Mouse (Mus musculus) adrenal gland, postnatal 0 days (tissue): ENCODE measurements around the gene Atxn2l. TPM values are rescaled to one million over a fixed set of nuclear protein-coding genes. Genes with fewer than 3 reads are reported as not detected.

Source experiments
- polyA plus RNA-seq: library from polyadenylated mRNA; unstranded; fragments of >200 nt; fragmentation: Nextera tagmentation; extraction: Ambion mirVana; gene quantifications from 2 replicates; pipeline ENCODE4 v1.2.1, GENCODE M21; 2015

The Atxn2l gene
- 31.8 and 38.3 TPM in 2 replicates for polyA plus RNA-seq

GRCm38 (mm10) chr7:126503273-126503878, at the start of gene Atxn2l:
Gene Atxn2l (minus strand): TSS chr7:126503437.

GRCm38 (mm10) chr7:126487052-126487483, 16.2 kb downstream of the Atxn2l start, which contains the start of gene Tufm:
Gene Tufm (plus strand): TSS chr7:126487361.

DNA sequence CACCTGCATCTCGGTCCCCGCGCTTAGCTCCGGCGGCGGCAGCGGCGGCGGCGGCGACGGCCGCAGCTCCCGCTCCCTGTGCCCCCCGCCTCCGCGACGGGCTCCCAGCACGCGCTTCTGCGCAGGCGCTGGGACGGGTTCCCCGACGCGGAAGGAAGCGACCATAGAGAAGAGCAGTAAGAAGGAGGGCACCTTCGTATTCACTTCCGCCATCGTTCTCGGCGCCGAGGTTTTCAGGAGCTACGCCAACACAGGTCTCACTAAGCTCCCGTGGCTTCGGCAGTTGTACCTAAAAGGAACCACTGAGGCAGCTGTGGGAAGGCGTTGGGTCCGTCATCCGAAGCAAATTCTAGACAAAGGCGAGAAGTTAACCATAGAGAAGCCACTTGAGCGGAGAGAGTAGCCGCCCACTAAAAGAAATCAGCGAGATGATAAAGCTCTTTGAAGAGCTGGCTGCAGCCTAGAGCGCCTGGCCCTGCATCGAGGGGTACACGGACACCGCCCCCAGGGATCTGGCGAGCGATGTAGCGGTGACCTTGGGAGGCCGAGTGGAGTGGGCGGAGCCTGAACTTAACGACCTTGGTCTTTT, 28.1 kb downstream of the Atxn2l start, which contains the start of gene Sh2b1:
Gene Sh2b1, minus strand, starts transcription at position 432 of the 589 bp plus-strand sequence.

DNA sequence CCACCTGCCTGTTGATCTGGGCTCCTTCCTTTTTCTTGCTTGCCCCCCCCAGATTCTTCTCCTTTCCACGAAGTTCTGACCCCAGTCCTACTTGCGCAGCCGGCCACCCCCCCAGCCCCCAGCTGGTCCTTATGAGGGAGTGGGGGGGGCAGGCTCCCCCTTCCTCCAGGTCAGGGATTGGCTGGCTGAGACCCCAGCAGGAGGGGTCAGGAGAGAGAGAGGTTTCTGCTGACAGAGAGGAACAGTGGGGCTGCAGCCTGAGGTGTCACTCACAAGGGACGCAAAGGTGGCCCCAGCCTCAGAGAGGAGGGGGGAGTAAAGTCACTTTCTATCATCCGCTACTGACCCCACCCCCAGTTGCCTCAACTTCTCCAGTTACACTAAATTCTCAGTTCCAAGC, 40.2 kb downstream of the Atxn2l start, which contains the start of gene Atp2a1:
Gene Atp2a1, minus strand, starts transcription at position 105 of the 400 bp plus-strand sequence.

Other genes with a start within 250 kb of the Atxn2l start
- 19.5 and 27.7 TPM in 2 replicates for gene Sbk1, start 230.8 kb downstream of the Atxn2l start, polyA plus RNA-seq
- 1.2 and 1.6 TPM in 2 replicates for gene Lat, start 133.9 kb downstream of the Atxn2l start, polyA plus RNA-seq
- gene Spns1, start 126.0 kb downstream of the Atxn2l start, polyA plus RNA-seq: 35.3 and 41.7 TPM in 2 replicates
- 1.8 and 1.9 TPM in 2 replicates for gene Nfatc2ip, start 106.7 kb downstream of the Atxn2l start, polyA plus RNA-seq
- 0.88 and 1.1 TPM in 2 replicates for gene Cd19, start 88.5 kb downstream of the Atxn2l start, polyA plus RNA-seq
- gene Rabep2, start 74.7 kb downstream of the Atxn2l start, polyA plus RNA-seq: 26.7 and 56.7 TPM in 2 replicates
- gene Atp2a1, start 40.3 kb downstream of the Atxn2l start, polyA plus RNA-seq: 2.9 and 14.1 TPM in 2 replicates
- gene Sh2b1, start 28.0 kb downstream of the Atxn2l start, polyA plus RNA-seq: 29.9 and 34.6 TPM in 2 replicates
- gene Tufm, start 16.1 kb downstream of the Atxn2l start, polyA plus RNA-seq: 52.7 and 111 TPM in 2 replicates
- gene Eif3c, start 63.0 kb upstream of the Atxn2l start, polyA plus RNA-seq: 124 and 159 TPM in 2 replicates
- 0.87 and 1.9 TPM in 2 replicates for gene Apobr, start 81.5 kb upstream of the Atxn2l start, polyA plus RNA-seq
- gene Cln3, start 82.4 kb upstream of the Atxn2l start, polyA plus RNA-seq: 18.2 and 21.2 TPM in 2 replicates
- not detected in 2 replicates for gene Il27, start 91.5 kb upstream of the Atxn2l start, polyA plus RNA-seq
- 25.1 and 37.7 TPM in 2 replicates for gene Nupr1, start 127.4 kb upstream of the Atxn2l start, polyA plus RNA-seq
- gene Sgf29, start 145.9 kb upstream of the Atxn2l start, polyA plus RNA-seq: 21.8 and 29.0 TPM in 2 replicates
- gene Sult1a1, start 173.0 kb upstream of the Atxn2l start, polyA plus RNA-seq: 41.3 and 56.5 TPM in 2 replicates
- 164 and 213 TPM in 2 replicates for gene Bola2, start 192.0 kb upstream of the Atxn2l start, polyA plus RNA-seq
- gene Slx1b, start 192.3 kb upstream of the Atxn2l start, polyA plus RNA-seq: 7.1 and 8.3 TPM in 2 replicates
- 30.5 and 42.8 TPM in 2 replicates for gene Coro1a, start 204.3 kb upstream of the Atxn2l start, polyA plus RNA-seq